Mouse (Mus musculus) heart, embryonic 11.5 days (tissue): Measurements from ENCODE around the gene Nav2. TPM values are rescaled to one million over a fixed set of nuclear protein-coding genes. Genes with fewer than 3 reads are reported as not detected.

ENCODE experiments used
- ATAC-seq: fragments of 200-750 bp; cut with Nextera tagmentation; replicated peaks from 2 replicates; pipeline ENCODE4 v1.8.0; 2017; ENCODE audit warnings: moderate library complexity; ENCODE audit not compliant: insufficient number of reproducible peaks, low FRiP score, low TSS enrichment
- H3K27ac ChIP-seq: fragments of 300-500 bp; sonication (generic); 2 replicates; pipeline ENCODE4 v1.5.1; 2014; ENCODE audit warnings: mild to moderate bottlenecking, low read depth, low read length
- H3K27me3 ChIP-seq: fragments of 300-500 bp; sonication (generic); 2 replicates; pipeline ENCODE4 v1.6.1; 2014; ENCODE audit warnings: mild to moderate bottlenecking, low read length, mixed read lengths; ENCODE audit not compliant: control insufficient read depth, insufficient read depth
- H3K36me3 ChIP-seq: fragments of 300-500 bp; sonication (generic); 2 replicates; pipeline ENCODE4 v1.6.1; 2014; ENCODE audit warnings: mild to moderate bottlenecking, low read length, moderate library complexity, mixed read lengths; ENCODE audit not compliant: control insufficient read depth, insufficient read depth
- H3K4me1 ChIP-seq: fragments of 300-500 bp; sonication (generic); 2 replicates; pipeline ENCODE4 v1.6.1; 2014; ENCODE audit warnings: low read length; ENCODE audit not compliant: control insufficient read depth, insufficient read depth
- H3K4me2 ChIP-seq: fragments of 300-500 bp; sonication (generic); 2 replicates; pipeline ENCODE4 v1.6.1; 2014; ENCODE audit warnings: mild to moderate bottlenecking, moderate library complexity
- H3K4me3 ChIP-seq: fragments of 300-500 bp; sonication (generic); 2 replicates; pipeline ENCODE4 v1.5.1; 2014; ENCODE audit warnings: low read depth, low read length
- H3K9ac ChIP-seq: fragments of 300-500 bp; sonication (generic); 2 replicates; pipeline ENCODE4 v1.6.1; 2014; ENCODE audit warnings: mild to moderate bottlenecking, low read depth, low read length, moderate library complexity
- H3K9me3 ChIP-seq: fragments of 300-500 bp; sonication (generic); replicated peaks from 2 replicates; pipeline ENCODE4 v1.6.1; 2016; ENCODE audit warnings: low read length; ENCODE audit not compliant: control insufficient read depth
- WGBS: fragments of 180-500 bp; shearing (Covaris S2); extraction: QIAGEN DNeasy Blood & Tissue Kit; methylation state at CpG from one replicate; pipeline ENCODE4 v1.1.7; 2014; ENCODE audit not compliant: insufficient replicate concordance; 5-methylcytosine and 5-hydroxymethylcytosine counted together
- polyA plus RNA-seq: library from polyadenylated mRNA; unstranded; fragments of >200 nt; fragmentation: Nextera tagmentation; extraction: Ambion mirVana; gene quantifications from 2 replicates; pipeline ENCODE4 v1.2.1, GENCODE M21; 2014

The Nav2 gene
- polyA plus RNA-seq, 1 experiment from 2014 or later, result 32.2 TPM

DNA sequence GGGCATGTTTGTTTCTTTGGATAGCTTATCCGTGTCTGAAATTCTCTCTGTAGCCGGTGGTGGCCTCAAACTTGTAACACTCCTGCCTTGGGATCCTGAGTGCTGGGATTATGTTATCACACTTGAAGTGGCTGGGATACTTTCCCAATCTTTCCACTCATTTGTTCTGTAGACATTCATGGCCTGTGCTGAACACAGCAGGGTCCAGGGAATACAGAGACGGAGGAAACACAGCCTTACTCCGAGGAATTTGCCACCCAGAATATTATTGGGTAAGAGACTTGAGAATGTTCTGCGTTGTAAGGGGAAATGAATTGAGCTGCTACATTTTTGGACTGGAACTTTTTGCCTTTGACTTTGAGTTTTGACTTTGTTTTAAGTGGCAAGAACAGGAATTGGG, 118.0 kb downstream of the Nav2 start:
- Histone ChIP-seq H3K9me3 (no peaks in the 10 kb centered on the region), H3K4me3 (no peak overlapping the region), H3K27ac (no peak overlapping the region), H3K4me2 (no peak overlapping the region), H3K36me3 (no peaks in the 10 kb centered on the region), H3K27me3 (no peaks in the 10 kb centered on the region), H3K9ac (no peak overlapping the region), H3K4me1 (peaks cover 3% of the 10 kb centered on the region)
- 45% methylated on average over 5 of the region's 5 CpGs for whole genome bisulfite sequencing
- no peak for ATAC-seq

DNA sequence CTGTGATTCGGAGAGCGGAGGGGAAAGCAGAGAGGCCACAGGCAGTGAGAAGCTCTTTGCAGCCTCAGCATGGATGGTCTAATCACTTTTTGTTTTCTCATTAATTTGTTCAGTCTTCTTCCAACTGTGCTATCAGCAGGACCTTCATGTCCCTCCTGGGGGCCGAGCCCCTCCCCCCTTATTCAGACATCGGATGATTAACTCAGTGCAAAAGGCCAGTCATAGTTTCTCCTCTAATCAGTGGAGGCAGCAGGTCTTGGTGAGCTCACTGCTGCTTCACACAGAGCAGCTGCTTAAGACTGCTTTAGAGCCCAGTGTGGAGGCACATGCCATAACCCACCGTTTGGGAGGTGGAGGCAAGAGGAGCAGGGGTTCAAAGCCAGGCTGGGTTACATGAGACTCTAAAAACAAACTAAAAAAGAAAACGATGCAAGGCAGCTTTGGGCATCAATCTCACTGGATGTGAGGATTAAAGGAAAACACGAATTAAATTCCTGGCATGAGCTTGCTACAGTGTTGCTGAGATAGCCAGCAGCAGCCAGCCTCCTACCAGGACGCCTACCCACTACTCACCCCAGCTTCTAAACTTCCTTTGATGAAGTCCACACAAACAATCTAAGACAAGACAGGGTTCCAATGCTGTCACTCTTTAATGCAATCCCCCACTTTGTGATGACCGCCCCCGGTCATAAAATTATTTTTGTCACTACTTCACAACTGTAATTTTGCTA, 120.9 kb downstream of the Nav2 start:
- Histone ChIP-seq H3K36me3 (no peaks in the 10 kb centered on the region), H3K9me3 (no peaks in the 10 kb centered on the region), H3K4me3 (no peak overlapping the region), H3K27me3 (no peaks in the 10 kb centered on the region), H3K27ac (0 out of 2 replicates have a peak overlapping the region, but pooled peaks have one; percentile 5), H3K4me1 (peaks cover 6% of the 10 kb centered on the region), H3K4me2 (no peak overlapping the region), H3K9ac (no peak overlapping the region)
- 39% methylated on average over 10 of the region's 10 CpGs for WGBS
- no peak for ATAC-seq

DNA sequence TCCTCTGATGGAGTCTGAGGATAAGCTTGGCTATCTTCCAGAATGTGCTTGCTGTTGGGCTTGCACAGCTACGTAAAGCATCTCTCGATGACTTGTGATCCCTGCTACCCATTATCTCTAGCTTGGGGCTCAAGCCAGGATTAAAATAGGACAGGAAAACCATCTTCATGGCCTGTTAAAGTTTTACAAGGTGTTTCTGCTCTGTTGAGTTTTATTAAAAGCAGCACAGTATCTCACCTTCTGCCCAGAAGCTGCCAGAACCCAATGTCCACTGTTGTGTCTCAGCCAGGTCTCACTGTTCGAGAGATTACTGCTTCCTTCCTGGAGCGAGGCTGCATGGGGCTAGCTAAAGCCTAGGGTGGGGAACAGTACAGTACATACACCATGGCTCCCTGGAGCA, 123.7 kb downstream of the Nav2 start:
- Histone ChIP-seq H3K4me1 (peaks cover 2% of the 10 kb centered on the region; the same call in 1 of the 2 replicates), H3K9ac (no peak overlapping the region), H3K36me3 (no peaks in the 10 kb centered on the region), H3K4me2 (no peak overlapping the region), H3K9me3 (no peaks in the 10 kb centered on the region), H3K27ac (no peak overlapping the region), H3K27me3 (no peaks in the 10 kb centered on the region), H3K4me3 (no peak overlapping the region)
- no peak for ATAC-seq
- 50% methylated on average over 4 of the region's 4 CpGs for WGBS

DNA sequence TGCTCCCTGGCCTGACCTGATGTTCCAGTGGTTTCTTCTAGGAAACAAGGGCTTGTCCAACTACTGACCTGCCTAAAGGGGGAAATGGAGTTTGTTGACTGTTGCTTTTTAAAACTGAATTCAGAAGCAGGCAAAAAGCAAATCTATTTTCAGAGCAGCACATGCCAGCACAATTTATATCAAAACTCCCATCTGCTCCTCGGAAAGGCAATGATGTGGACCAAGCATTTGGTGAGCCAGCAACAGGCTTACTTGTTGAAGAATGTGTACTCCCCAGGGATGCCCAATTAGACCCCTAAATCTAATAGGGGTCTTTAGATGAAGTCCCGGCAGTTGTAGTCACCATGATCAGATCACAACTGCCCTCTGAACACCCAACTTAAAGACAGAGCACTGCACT, 125.7 kb downstream of the Nav2 start:
- Histone ChIP-seq H3K27me3 (no peaks in the 10 kb centered on the region), H3K4me3 (no peak overlapping the region), H3K4me2 (no peak overlapping the region), H3K9ac (no peak overlapping the region), H3K4me1 (peaks cover 2% of the 10 kb centered on the region; the same call in 1 of the 2 replicates), H3K36me3 (no peaks in the 10 kb centered on the region), H3K27ac (no peak overlapping the region), H3K9me3 (no peaks in the 10 kb centered on the region)
- no peak for ATAC-seq
- 84% methylated on average over 2 of the region's 2 CpGs for WGBS

DNA sequence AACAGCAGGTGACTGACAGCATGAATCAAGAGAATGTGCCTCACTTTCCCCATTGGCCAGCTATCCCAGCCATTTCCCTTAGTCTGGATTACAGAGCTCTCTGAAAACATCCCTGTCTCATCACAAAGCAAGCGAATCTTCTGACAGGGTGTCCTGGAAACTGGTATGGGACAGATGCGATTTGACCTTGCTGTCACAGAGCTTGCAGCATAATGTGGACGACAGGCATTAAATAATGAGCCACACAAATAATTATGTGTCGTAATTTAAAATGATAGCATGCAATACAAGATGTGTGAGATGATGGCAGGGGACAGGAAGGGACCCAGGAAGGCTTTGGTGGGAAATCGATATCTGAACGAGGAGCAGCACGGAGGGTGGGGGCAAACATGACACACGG, 131.6 kb downstream of the Nav2 start:
- Histone ChIP-seq H3K27me3 (no peaks in the 10 kb centered on the region), H3K4me2 (no peak overlapping the region), H3K9me3 (no peaks in the 10 kb centered on the region), H3K36me3 (no peaks in the 10 kb centered on the region), H3K4me3 (no peak overlapping the region), H3K9ac (no peak overlapping the region), H3K27ac (no peak overlapping the region), H3K4me1 (peaks cover 10% of the 10 kb centered on the region)
- WGBS, result 79% methylated on average over 8 of the region's 8 CpGs
- no peak for ATAC-seq

DNA sequence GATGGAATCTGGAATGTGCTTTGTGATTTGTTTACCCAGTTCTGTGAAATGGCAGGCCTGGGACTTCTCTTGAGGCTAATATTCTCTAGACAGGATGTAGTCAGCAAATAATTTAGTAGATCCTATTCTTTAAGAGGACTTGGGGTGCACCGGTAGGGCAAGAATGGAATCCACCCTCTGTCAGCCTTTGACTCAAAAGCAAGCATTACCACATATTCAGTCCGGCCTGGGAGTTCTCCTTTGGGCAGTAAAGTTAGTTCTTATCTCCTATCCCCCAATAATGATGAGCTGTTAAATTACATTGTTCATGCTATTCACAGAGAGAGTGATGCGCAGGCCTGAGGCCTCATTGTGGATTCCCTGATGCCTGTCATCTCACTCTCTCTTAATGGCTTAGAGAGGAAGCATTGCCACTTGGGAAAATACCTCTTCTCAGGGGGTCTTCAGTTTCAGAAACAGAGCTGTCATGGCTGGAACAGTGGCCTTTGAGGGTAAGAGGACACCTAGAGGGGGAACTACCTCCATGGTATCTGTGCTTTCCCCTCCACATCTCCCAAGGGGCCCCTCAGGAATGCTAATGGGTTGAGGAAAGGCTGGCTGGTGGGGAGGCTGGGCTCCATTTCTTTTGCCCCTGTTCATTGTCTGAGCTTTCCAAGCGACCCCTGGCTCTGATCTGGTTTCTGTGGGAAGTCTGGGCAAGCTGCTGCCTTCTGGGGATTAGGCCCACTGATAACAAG, 133.0 kb downstream of the Nav2 start:
- H3K4me3 ChIP-seq, result no peak overlapping the region
- peaks cover 10% of the 10 kb centered on the region for H3K4me1 ChIP-seq
- no peak overlapping the region for H3K27ac ChIP-seq
- no peaks in the 10 kb centered on the region for H3K27me3 ChIP-seq
- 54% methylated on average over 4 of the region's 4 CpGs for WGBS
- ATAC-seq, result no peak
- H3K9me3 ChIP-seq, result no peaks in the 10 kb centered on the region
- H3K4me2 ChIP-seq, result no peak overlapping the region
- no peak overlapping the region for H3K9ac ChIP-seq
- H3K36me3 ChIP-seq, result no peaks in the 10 kb centered on the region

DNA sequence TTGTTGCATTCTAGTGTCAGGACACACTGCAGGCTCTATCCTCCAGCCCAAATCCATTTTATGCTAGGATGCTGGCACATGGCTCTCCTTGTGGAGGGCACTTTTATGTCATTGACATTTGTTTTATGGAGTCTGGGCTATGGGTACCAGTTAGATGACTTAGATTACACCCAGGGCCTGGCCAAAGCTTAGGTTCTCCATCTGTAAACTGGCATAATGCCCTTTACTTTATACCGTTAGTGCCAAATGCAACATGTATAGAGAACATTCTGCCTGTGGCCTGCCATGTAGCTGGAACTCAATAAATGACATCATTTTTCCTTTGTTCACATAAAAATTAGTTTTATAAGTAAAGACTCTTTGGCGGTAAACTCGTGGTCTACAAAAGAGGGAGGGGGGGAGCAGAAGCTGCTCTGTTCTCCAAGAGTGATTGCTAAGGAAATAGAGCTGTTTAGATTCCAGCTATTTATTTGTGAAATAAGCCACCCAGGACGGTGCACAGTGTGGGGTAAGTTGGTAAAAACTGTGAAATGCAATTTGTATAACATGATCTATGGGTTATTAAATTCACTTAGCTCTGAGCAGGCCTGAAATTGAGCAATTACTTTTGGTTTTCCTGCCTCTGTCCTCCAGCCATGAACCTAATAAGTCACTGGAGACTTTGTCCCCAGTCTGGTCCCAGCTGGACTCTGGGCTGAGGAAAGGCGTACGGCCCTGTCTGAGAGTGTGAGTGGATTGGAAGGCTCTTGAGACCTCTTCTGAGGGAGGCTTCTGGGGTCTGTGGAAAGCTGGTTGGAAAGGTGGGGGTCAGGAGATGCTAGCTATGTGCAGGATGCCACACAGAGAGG, 137.2 kb downstream of the Nav2 start:
- Histone ChIP-seq H3K27me3 (no peaks in the 10 kb centered on the region), H3K4me3 (no peak overlapping the region), H3K4me2 (no peak overlapping the region), H3K27ac (no peak overlapping the region), H3K36me3 (no peaks in the 10 kb centered on the region), H3K4me1 (peaks cover 12% of the 10 kb centered on the region), H3K9ac (no peak overlapping the region), H3K9me3 (no peaks in the 10 kb centered on the region)
- 80% methylated on average over 6 of the region's 6 CpGs for WGBS
- no peak for ATAC-seq

DNA sequence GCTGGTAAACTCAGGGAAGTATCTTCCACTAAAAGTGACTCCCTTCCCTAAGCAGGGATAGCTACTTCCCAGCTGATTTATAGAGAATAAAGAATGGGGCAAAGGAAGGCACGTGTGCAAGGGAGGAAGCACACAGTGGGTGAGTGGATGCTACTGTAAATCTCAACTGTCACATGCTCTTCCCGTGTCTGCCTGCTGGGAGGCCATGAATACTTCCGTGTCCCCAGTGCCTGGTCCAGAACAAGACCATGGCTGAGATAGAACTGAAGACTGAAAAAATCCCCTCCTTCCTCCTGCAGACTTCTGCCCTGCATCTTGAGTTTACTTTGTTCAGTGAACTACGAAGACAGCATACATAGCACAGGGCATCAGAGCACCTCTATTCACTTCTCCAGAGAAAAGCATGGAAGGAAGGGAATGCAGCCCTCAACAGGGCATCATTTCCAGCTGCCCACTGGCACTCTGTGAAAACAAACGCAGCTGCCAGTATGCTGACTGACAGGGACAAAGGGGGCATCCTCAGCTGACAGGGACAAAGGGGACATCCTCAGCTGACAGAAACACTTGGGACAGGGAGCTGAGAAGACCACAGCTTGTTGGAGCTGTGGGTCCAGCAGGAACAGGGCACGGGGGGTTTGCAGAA, 138.0 kb downstream of the Nav2 start:
- H3K36me3 ChIP-seq, result no peaks in the 10 kb centered on the region
- H3K9me3 ChIP-seq, result no peaks in the 10 kb centered on the region
- H3K27ac ChIP-seq, result no peak overlapping the region
- 68% methylated on average over 6 of the region's 6 CpGs for WGBS
- H3K27me3 ChIP-seq, result no peaks in the 10 kb centered on the region
- no peak for ATAC-seq
- H3K9ac ChIP-seq, result no peak overlapping the region
- H3K4me1 ChIP-seq, result peaks cover 12% of the 10 kb centered on the region
- no peak overlapping the region for H3K4me3 ChIP-seq
- no peak overlapping the region for H3K4me2 ChIP-seq
